Mouse (Mus musculus) telencephalon, adult 2 months (tissue): ENCODE data around the gene Angel1.

Experiments
- DNase-seq: peaks from one replicate; pipeline ENCODE4 v3.0.0-alpha.2; 2011; ENCODE audit warnings: low read depth, low spot score

Angel1 gene

DNA sequence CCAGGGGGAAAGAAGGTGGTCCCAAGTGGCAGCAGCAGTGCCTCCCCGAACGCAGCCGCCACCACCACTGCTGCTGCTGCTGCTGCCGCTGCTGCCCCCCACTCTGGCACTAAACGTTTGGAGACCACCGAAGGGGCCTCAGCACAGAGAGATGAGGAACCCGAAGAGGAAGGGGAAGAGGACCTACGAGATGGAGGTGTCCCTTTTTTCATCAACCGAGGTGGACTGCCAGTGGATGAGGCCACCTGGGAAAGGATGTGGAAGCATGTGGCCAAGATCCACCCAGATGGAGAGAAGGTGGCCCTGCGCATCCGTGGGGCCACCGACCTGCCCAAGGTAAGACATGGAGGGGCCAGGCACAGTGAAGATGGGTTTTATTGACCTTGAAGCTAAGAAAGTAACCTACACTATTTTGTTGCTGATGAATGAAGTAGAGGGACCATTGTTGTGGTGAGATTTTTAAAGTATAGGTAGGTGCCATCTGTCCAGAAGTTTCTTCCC lies 46.2 kb downstream of the Angel1 start:
- no peak for DNase-seq

DNA sequence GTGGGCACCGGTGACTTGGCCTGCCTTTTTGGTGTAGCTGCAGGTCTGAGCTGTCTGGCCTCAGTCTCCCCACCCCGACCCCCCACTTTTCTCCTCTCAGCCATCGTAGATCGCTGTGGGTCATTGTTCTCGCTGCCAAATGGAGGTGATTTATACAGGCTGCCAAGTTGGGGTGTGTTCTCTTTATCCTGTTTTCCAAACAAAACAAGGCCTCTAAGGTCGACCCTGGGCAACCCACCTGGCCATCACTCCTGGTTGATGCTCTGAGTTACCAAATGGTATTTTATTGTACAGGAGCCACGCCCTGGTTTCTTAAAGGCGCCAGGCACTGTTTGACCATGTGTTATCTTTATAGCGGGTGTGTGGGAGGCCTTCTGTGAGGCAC lies 46.7 kb downstream of the Angel1 start:
- DNase-seq = no peak

DNA sequence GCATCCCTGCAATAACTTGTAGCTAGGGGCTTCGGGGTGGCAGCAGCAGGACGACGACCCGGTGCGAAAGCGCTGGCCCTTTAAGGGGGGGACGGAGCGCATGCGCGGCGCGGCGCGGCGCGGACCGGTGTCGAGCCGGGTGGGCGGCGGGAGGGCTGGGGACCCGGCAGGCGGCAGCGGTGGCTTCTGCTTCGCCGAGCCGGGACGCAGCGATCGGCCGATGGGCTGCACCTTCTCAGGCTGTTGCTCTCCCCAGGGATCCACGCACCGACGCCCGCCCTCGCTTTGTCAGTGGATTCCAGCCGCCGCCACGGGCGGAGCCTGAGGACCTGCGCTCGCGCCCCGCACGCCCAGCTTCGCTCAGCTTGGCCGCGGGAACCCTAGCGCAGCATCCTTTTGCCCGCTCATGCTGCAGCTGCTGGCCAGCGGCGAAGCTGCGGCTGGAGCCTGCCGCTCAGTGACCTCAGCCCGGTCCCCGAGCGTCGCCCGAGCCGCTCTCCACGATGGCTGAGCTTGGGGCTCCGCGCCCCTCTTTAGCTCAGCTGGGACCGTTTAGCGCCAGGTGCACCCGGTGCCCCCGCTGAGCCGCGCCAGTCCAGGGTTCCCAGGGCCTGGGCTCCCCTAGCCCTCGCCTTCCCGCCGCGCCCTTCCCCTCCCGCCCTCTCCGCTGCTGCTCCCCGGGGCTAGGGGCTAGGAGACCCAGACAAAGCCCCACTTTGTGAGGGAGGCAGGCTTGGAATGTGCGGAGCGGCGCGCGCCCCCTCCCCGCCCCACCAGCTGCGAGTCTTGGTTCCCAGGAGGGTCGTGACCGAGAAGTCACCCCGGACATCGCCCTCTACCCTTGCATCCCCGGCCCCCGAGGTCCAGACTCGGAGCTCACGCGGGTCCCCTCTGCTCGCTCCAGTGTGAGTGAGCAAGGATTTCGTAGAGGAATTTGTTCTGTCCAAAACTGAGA lies 47.4 kb downstream of the Angel1 start, which contains the start of gene Vash1:
TSS of gene Vash1 (plus strand) at position 110 of the 955 bp plus-strand sequence.
- peak; percentile 40 for DNase-seq

DNA sequence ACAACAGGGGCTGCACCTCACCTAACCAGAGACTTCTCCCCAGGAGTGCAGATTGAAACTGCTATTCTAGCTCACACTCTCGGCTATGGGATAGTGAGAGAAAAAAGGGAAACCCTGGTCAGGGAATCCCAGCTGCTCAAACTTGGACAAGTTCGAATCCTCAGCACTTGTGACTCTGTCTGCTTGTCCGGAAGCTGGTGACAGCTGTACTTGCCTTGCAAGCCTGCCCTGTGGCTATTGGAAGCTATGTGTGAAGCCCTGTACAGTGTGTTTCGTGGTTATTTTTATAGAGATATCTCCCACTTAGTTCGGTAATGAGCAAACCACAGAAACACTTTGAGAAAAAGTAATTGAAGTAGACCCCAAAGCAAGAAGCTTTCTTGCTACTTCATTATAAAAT lies 53.8 kb downstream of the Angel1 start:
- DNase-seq = no peak

DNA sequence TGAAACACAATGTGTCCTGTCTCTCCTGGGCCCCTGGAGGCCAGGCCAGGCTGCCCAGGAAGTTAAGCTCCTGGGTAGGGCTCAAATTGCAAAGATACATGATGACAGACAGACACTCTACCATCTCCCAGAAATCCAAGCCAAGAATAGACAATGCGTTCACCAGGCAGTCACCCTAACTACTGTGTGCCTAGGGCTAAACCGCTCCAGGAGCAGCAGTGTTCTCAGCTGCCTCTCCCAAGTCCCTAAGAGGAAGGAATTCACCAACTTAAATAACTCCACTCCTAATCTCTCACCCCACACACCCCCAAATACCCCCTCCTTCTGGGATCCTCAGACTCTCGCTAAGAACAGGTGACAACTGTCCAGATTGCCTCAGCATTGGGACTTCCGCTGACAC lies 54.2 kb downstream of the Angel1 start:
- no peak for DNase-seq

DNA sequence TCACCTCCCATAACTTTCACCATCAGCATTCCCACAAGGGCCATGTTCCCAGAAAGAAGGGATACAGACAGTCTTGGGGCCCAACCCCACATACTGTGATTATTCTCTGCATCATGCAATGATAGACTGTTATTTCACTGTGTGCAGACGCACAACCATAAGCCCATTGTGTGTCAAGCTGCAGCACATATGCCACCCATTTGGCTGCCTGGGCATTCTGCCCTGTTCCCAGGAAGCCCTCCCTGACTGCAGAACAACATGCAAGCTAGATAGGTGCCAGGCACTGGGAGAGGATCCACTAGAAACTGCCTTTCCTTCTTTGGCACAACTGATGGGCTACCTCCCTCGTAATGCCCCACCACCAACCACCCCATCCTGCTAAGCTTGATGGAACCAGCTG lies 57.9 kb downstream of the Angel1 start:
- no peak for DNase-seq

DNA sequence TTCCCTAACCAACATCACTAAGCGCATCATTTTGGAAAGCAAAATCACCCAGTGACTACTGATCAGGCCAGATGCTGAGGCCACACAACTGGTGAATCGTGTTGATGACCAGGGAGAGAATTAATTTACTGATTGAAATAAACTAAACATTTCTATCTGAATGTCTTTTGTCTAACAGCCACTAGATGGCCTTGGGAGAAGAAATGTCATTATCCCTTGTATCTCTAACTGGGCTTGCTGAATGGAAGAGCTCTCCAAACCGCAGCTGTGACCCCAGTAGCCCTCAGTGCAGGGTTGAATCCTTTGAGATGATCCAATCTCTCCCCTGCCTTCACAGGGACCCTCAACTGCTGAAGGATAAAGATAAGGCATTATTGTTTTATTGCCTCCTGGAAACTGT lies 60.6 kb downstream of the Angel1 start:
- DNase-seq = no peak

DNA sequence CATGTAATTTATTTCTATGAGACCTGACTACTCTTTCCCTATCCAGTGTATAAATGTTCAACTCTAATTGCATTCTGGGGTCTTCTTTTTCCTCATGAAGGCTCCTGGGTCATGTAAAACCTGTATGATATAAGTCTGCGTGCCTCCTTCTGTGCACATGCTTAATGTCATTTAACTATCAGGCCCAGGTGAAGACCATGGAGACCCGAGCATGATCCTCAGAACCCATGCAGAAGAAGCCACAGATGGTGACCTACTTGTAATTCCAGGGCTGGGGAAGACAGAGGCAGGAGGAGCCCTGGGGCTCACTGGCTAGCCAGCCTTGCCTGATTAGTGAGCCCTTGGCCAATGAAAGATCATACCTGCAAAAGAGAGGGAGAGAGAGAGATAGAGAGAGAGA lies 65.8 kb downstream of the Angel1 start:
- DNase-seq = no peak

DNA sequence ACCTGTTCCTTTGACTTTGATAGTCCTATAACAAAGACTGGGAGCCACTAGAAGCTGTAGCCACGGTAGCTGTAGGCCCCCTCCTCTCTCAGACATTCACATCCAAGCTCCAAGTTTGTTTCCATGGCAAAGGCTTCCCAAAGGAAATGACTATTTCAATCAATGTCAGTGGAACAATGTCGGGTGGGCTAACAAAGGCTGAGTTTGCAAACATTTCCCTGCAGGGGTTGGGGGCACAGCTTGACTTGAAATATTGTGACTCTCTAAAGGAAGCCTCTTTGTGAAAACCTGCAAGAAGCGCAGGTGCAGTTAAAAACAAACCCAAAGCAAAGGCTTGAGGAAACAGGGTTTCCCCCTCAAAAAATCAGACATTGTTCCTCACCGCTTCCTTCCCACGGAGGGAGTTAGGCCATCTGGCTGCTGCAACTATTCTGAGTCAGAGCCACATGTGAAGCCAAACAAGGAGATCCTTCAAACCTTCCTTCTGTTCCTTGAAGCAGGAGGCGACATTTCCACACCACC lies 66.8 kb downstream of the Angel1 start:
- DNase-seq = peak; percentile 81

DNA sequence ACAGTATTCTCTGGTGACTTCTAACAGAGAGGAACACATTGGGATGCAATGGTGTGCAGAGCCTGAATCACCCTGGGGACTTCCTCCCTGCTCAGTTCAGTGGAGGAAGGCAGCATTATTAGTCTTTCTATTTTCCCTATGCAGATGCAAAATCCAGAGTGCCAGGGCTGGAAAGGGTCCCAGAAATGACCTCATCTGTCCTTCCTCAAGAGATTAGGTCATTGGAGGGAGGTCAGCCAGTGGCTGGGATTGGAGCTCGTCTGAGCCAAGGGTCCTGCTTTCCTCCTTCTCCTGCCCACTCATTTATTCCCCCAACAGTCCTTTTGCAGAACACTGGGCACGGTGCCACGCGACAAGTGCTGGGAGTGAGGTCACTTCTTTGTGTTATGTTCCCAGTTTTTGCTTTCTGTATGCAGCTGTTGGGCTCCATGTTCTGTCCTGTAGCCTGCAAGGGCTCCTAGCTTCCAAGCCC lies 73.7 kb downstream of the Angel1 start:
- DNase-seq = peak; percentile 81

DNA sequence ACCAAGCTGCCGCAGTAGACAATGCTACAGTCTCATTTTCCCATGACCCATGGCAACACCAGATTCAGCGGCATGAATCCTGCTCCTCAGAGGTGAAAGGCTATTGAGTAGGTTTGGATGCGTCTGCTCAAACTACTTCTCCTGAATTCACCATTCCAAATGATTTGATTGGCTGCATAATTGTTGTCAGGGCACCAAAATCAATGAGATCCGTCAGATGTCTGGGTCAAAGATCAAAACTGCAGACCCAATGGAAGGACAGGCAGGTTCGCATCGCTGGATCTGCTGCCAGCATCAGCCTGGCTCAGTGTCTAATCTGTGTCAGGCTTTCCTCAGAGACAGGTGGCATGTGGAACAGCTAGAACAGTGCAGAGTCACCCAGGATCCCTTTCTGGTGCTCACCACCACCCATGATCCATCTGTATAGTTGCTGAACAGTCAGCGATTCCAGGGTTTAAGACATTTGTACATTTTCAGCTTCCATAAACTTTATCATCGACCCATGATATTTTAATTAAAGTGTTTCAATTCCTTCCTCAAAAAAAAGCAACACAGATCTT lies 74.9 kb downstream of the Angel1 start:
- no peak for DNase-seq
